Mouse (Mus musculus) liver, postnatal 0 days (tissue): ENCODE measurements at regions not wholly inside any gene's neighbourhood (a gene's known extent, or its start where the extent isn't known, plus 50 kb on each side); places are given as distances from the start of the nearest gene placed in this dataset.

Experiments
- CTCF ChIP-seq: sonication (generic); IDR thresholded peaks from 2 replicates; pipeline ENCODE4 v1.5.1; 2016; ENCODE audit warnings: antibody characterized with exemption, low read depth
- EP300 ChIP-seq: IDR thresholded peaks from 2 replicates; pipeline ENCODE4 v1.6.1; 2016; ENCODE audit warnings: antibody characterized with exemption, low read depth, mild to moderate bottlenecking

DNA sequence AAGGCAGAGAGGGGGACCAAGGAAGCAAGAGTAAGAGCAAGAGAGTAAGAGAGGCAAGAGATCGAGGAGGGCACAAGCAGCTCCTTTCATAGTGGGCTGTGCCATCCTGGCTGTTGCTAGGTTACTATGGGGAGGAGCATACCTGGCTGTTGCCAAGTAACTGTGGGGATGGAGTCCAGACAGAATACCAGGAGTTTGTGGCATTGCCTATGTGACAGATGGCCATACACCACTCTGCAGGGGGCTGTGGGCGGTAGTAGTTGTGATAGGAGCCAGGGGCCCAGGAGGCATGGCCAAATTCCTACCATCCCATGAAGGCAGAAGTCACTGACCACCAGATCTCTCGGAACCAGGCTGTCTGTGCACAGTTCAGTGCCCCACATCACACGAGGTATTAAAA, 349.5 kb downstream of the Osr1 start:
- TF ChIP-seq CTCF (no peak), EP300 (no peak)
